ENCODE assay signal across 20 mouse cellular contexts in the genomic region with DNA sequence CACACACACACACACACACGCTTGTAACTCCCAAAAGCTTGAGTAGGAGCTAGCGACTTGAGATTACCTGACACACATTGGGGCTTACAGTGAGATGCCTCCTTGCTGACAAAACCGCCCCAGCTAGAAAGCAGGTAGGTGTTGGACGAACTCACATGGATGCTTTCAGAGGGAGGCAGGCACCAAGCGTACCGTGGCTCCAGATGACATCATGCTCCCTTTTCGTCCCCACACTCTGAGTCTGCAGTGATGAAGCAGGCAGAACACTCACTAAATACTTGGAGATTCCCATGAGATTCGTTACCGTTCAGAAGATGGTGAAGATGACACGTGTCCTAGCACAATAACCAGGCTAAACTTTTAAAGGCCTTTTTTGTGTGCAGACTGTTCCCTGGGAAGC.
"Had no signal": no experiment of that assay in that cellular context is flagged by ENCODE, and none has a peak within 500 bp of the region (broad histone marks: within the 10 kb centered on the region; RNA-seq: fewer than 3 reads in every experiment).

No protein-coding gene starts in this region.

- DNase-seq: cerebellum, adult 8-10 months; cerebellum, adult 9-10 months; cerebellum, adult 9-11 months; cerebellum, postnatal 10 days; cerebellum, postnatal 14 days; cerebellum, postnatal 25 days; cerebellum, postnatal 36 days; embryo, embryonic 11 days; forebrain, postnatal 0 days; gastrocnemius, adult 2 months; gastrocnemius, postnatal 10 days; gastrocnemius, postnatal 14 days; gastrocnemius, postnatal 25 days; gastrocnemius, postnatal 36 days; heart, adult 18-20 months; heart, adult 2 months had no signal

- ATAC-seq: forebrain, embryonic 13.5 days; forebrain, embryonic 14.5 days; forebrain, embryonic 15.5 days; forebrain, embryonic 16.5 days; forebrain, postnatal 0 days had no signal
